Mouse (Mus musculus): Measurements from ENCODE around the gene Mxd3. TPM values are rescaled to one million over a fixed set of nuclear protein-coding genes. Genes with fewer than 3 reads are reported as not detected.

Mxd3 gene
- total RNA-seq, 2 experiments from 2014 or later, result 0.46 to 0.58 TPM

Other genes with a start within 250 kb of the Mxd3 start
- 10 to 100 TPM; 24.8 to 26.0 TPM for gene Uimc1, start 229.5 kb downstream of the Mxd3 start, total RNA-seq (2021)
- 10 to 100 TPM; 44.3 to 54.4 TPM for gene Zfp346, start 224.5 kb downstream of the Mxd3 start, total RNA-seq (2021)
- not detected for gene Gm17617, start 196.3 kb downstream of the Mxd3 start, total RNA-seq (2021)
- gene Fgfr4, start 177.2 kb downstream of the Mxd3 start, total RNA-seq (2021), result 10 to 100 TPM; 28.4 to 38.7 TPM
- 10 to 100 TPM; 76.4 to 82.4 TPM for gene Nsd1, start 120.0 kb downstream of the Mxd3 start, total RNA-seq (2021)
- 100 to 1,000 TPM; 132 to 143 TPM for gene Prelid1, start 9.3 kb downstream of the Mxd3 start, total RNA-seq (2021)
- gene Rab24, start 7.9 kb downstream of the Mxd3 start, total RNA-seq (2021), result 10 to 100 TPM; 52.3 to 52.7 TPM
- gene Lman2, start 33.0 kb upstream of the Mxd3 start, total RNA-seq (2021), result 100 to 1,000 TPM; 113 to 121 TPM
- gene Rgs14, start 39.9 kb upstream of the Mxd3 start, total RNA-seq (2021), result under 1 TPM; 0.76 to 0.96 TPM
- 1 to 10 TPM in 1 of 2 experiments, not detected in 1; 2.9 TPM for gene Slc34a1, start 68.4 kb upstream of the Mxd3 start, total RNA-seq (2021)
- gene Pfn3, start 85.4 kb upstream of the Mxd3 start, total RNA-seq (2021), result not detected
- gene F12, start 97.0 kb upstream of the Mxd3 start, total RNA-seq (2021), result not detected
- 10 to 100 TPM; 27.1 to 33.1 TPM for gene Grk6, start 115.2 kb upstream of the Mxd3 start, total RNA-seq (2021)
- gene Prr7, start 134.4 kb upstream of the Mxd3 start, total RNA-seq (2021), result 1 to 10 TPM; 1.9 to 2.2 TPM
- gene Dbn1, start 158.3 kb upstream of the Mxd3 start, total RNA-seq (2021), result 10 to 100 TPM; 11.1 to 16.2 TPM
- gene Pdlim7, start 183.9 kb upstream of the Mxd3 start, total RNA-seq (2021), result 10 to 100 TPM; 11.6 to 26.8 TPM
- gene Dok3, start 199.5 kb upstream of the Mxd3 start, total RNA-seq (2021), result 1 to 10 TPM; 5.1 to 5.3 TPM
- 10 to 100 TPM; 40.6 to 47.1 TPM for gene Ddx41, start 206.8 kb upstream of the Mxd3 start, total RNA-seq (2021)
- gene Fam193b, start 241.3 kb upstream of the Mxd3 start, total RNA-seq (2021), result 10 to 100 TPM; 45.5 to 52.7 TPM
- 100 to 1,000 TPM; 141 to 184 TPM for gene Tmed9, start 243.9 kb upstream of the Mxd3 start, total RNA-seq (2021)